Mouse (Mus musculus) hindbrain, embryonic 11.5 days (tissue): ENCODE data around the gene Myo18b. TPM values are rescaled to one million over a fixed set of nuclear protein-coding genes. Genes with fewer than 3 reads are reported as not detected.

Experiments used
- ATAC-seq: fragments of 200-750 bp; cut with Nextera tagmentation; 2 replicates; pipeline ENCODE4 v1.8.0; 2017; ENCODE audit warnings: mild to moderate bottlenecking, moderate TSS enrichment, moderate library complexity; ENCODE audit not compliant: low FRiP score
- DNase-seq: peaks from one replicate; pipeline ENCODE4 v3.0.0-alpha.2; 2015; ENCODE audit warnings: low spot score
- H3K27ac ChIP-seq: fragments of 300-500 bp; sonication (generic); 2 replicates; pipeline ENCODE4 v1.5.1; 2014; ENCODE audit warnings: mild to moderate bottlenecking, low read depth, low read length
- H3K27me3 ChIP-seq: fragments of 300-500 bp; sonication (generic); 2 replicates; pipeline ENCODE4 v1.6.1; 2014; ENCODE audit warnings: mild to moderate bottlenecking, low read length, moderate library complexity, mixed read lengths; ENCODE audit not compliant: control insufficient read depth, insufficient read depth
- H3K36me3 ChIP-seq: fragments of 300-500 bp; sonication (generic); 2 replicates; pipeline ENCODE4 v1.6.1; 2014; ENCODE audit warnings: mild to moderate bottlenecking, low read length, moderate library complexity, mixed read lengths; ENCODE audit not compliant: control insufficient read depth, insufficient read depth
- H3K4me1 ChIP-seq: fragments of 300-500 bp; sonication (generic); replicated peaks from 2 replicates; pipeline ENCODE4 v1.6.1; 2014; ENCODE audit warnings: low read length, mixed read lengths; ENCODE audit not compliant: control insufficient read depth, insufficient read depth
- H3K4me2 ChIP-seq: fragments of 300-500 bp; sonication (generic); replicated peaks from 2 replicates; pipeline ENCODE4 v1.6.1; 2014; ENCODE audit warnings: mild to moderate bottlenecking, low read depth, low read length
- H3K4me3 ChIP-seq: fragments of 300-500 bp; sonication (generic); 2 replicates; pipeline ENCODE4 v1.5.1; 2014; ENCODE audit warnings: low read depth, low read length
- H3K9ac ChIP-seq: fragments of 300-500 bp; sonication (generic); 2 replicates; pipeline ENCODE4 v1.6.1; 2014; ENCODE audit warnings: low read depth, low read length
- H3K9me3 ChIP-seq: fragments of 300-500 bp; sonication (generic); 2 replicates; pipeline ENCODE4 v1.6.1; 2016; ENCODE audit warnings: low read length; ENCODE audit not compliant: control insufficient read depth
- WGBS: fragments of 180-500 bp; shearing (Covaris S2); extraction: QIAGEN DNeasy Blood & Tissue Kit; methylation state at CpG from one replicate; pipeline ENCODE4 v1.1.7; 2014; 5-methylcytosine and 5-hydroxymethylcytosine counted together
- polyA plus RNA-seq: library from polyadenylated mRNA; unstranded; fragments of >200 nt; fragmentation: Nextera tagmentation; extraction: Ambion mirVana; gene quantifications from 2 replicates; pipeline ENCODE4 v1.2.1, GENCODE M21; 2014

Gene Myo18b
- polyA plus RNA-seq, 1 experiment from 2014 or later, result 0.68 TPM

- Histone ChIP-seq H3K27me3 (peaks cover 2% of the 10 kb centered on the region; the same call in 1 of the 2 replicates), H3K9ac (0 out of 2 replicates have a peak overlapping the region, but pooled peaks have one; percentile 23), H3K9me3 (no peaks in the 10 kb centered on the region), H3K27ac (no peak overlapping the region), H3K36me3 (no peaks in the 10 kb centered on the region), H3K4me1 (peaks cover 10% of the 10 kb centered on the region), H3K4me2 (peak overlapping the region; percentile 42), H3K4me3 (peak overlapping the region; percentile 25)
- WGBS, result under 1% methylated on average over 14 of the region's 15 CpGs
- ATAC-seq (peak; percentile 26; the same call in 1 of the 2 replicates), DNase-seq (peak; percentile 45)
Measured at GRCm38 (mm10) chr5:112655986-112656541, 240.1 kb downstream of the Myo18b start.

DNA sequence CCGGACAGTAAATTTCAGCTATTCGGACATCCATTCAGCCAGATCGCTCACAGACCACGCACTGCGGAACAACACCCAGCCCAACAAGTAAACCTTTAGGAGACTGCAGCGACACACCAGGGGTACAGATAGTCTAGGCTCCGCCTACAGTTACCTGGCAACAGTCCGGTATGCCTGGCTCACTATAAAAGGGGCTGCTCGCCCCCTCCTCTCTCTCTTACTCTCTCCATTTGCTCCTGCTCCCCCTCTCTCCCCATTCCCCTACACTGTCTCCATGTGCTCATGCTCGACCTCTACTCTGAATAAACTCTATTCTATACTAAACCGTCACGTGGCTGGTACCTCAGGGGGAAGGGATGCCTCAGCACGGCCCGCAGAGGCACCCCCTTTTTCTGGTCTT is 240.6 kb downstream of the Myo18b start:
- peak overlapping the region; percentile 42 for H3K4me2 ChIP-seq
- ATAC-seq (peak; percentile 77), DNase-seq (peak; percentile 39)
- no peaks in the 10 kb centered on the region for H3K36me3 ChIP-seq
- 0 out of 2 replicates have a peak overlapping the region, but pooled peaks have one; percentile 23 for H3K9ac ChIP-seq
- peaks cover 10% of the 10 kb centered on the region for H3K4me1 ChIP-seq
- peaks cover 2% of the 10 kb centered on the region; the same call in 1 of the 2 replicates for H3K27me3 ChIP-seq
- H3K9me3 ChIP-seq, result no peaks in the 10 kb centered on the region
- WGBS, result 2% methylated on average over 14 of the region's 14 CpGs
- H3K27ac ChIP-seq, result no peak overlapping the region
- H3K4me3 ChIP-seq, result peak overlapping the region; percentile 25

- no peaks in the 10 kb centered on the region for H3K9me3 ChIP-seq
- no peak overlapping the region for H3K9ac ChIP-seq
- H3K4me1 ChIP-seq, result peaks cover 10% of the 10 kb centered on the region
- H3K27ac ChIP-seq, result no peak overlapping the region
- WGBS, result 90% methylated on average over 4 of the region's 4 CpGs
- H3K4me2 ChIP-seq, result no peak overlapping the region
- DNase-seq (no peak), ATAC-seq (no peak)
- peaks cover 2% of the 10 kb centered on the region; the same call in 1 of the 2 replicates for H3K27me3 ChIP-seq
- no peaks in the 10 kb centered on the region for H3K36me3 ChIP-seq
- H3K4me3 ChIP-seq, result no peak overlapping the region
Measured at GRCm38 (mm10) chr5:112652036-112652435, 244.1 kb downstream of the Myo18b start.

DNA sequence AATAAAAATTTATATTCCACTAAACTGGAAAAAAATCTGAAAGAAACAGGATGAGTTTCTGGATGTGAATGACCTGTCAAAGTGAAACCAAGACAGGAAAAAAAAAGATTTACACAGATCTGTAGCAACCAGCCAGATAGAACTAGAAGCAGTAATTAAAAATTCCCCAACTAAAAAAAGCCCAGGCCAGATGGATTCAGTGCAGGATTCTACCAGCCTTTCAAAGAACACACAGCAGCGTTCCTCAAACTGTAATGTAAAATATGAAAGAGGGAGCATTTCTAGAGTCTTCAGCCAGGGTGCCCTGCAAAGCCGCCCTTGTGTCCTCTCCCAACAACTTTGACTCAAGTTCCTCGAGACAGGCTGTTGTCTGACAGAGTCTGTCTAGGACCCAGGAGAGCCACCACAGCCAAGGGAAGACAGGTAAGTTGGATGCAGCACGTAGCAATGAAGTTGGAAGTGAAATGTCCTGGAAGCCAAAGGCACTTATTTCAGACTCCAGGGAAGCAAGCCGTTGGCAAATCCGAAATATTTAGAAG is 246.9 kb downstream of the Myo18b start:
- Histone ChIP-seq H3K9me3 (no peaks in the 10 kb centered on the region), H3K36me3 (no peaks in the 10 kb centered on the region), H3K27me3 (no peaks in the 10 kb centered on the region), H3K4me3 (no peak overlapping the region), H3K4me2 (no peak overlapping the region), H3K4me1 (no peaks in the 10 kb centered on the region), H3K27ac (no peak overlapping the region), H3K9ac (no peak overlapping the region)
- ATAC-seq (no peak), DNase-seq (no peak)
- 88% methylated on average over 6 of the region's 6 CpGs for WGBS

DNA sequence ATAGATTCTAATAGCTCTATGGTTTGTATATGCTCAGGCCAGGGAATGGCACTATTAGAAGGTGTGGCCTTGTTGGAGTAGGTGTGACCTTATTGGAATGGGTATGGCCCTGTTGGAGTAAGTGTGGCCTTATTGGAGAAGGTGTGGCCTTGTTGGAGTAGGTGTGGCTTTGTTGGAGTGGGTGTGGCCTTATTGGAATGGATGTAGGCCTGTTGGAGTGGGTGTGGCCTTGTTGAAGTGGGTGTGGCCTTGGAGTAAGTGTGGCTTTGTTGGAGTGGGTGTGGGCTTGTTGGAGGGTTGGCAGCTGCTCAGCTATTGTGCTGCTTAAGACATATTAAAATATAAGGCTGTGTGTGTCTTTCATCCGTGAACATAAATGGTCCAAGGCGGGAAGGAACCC is 249.3 kb downstream of the Myo18b start:
- Histone ChIP-seq H3K9me3 (no peaks in the 10 kb centered on the region), H3K27ac (no peak overlapping the region), H3K9ac (no peak overlapping the region), H3K36me3 (no peaks in the 10 kb centered on the region), H3K4me3 (no peak overlapping the region), H3K4me2 (no peak overlapping the region), H3K4me1 (no peaks in the 10 kb centered on the region), H3K27me3 (no peaks in the 10 kb centered on the region)
- ATAC-seq, result no peak
- DNase-seq, result no peak
- WGBS, result 76% methylated on average over 2 of the region's 2 CpGs

GRCm38 (mm10) chr5:112645535-112645934 is 250.6 kb downstream of the Myo18b start:
- DNase-seq, result no peak
- no peaks in the 10 kb centered on the region for H3K27me3 ChIP-seq
- H3K4me1 ChIP-seq, result peaks cover 6% of the 10 kb centered on the region; the same call in 1 of the 2 replicates
- H3K36me3 ChIP-seq, result no peaks in the 10 kb centered on the region
- H3K27ac ChIP-seq, result no peak overlapping the region
- no peak overlapping the region for H3K4me2 ChIP-seq
- no peaks in the 10 kb centered on the region for H3K9me3 ChIP-seq
- 96% methylated on average over 2 of the region's 2 CpGs for WGBS
- ATAC-seq, result no peak
- no peak overlapping the region for H3K9ac ChIP-seq
- H3K4me3 ChIP-seq, result no peak overlapping the region

DNA sequence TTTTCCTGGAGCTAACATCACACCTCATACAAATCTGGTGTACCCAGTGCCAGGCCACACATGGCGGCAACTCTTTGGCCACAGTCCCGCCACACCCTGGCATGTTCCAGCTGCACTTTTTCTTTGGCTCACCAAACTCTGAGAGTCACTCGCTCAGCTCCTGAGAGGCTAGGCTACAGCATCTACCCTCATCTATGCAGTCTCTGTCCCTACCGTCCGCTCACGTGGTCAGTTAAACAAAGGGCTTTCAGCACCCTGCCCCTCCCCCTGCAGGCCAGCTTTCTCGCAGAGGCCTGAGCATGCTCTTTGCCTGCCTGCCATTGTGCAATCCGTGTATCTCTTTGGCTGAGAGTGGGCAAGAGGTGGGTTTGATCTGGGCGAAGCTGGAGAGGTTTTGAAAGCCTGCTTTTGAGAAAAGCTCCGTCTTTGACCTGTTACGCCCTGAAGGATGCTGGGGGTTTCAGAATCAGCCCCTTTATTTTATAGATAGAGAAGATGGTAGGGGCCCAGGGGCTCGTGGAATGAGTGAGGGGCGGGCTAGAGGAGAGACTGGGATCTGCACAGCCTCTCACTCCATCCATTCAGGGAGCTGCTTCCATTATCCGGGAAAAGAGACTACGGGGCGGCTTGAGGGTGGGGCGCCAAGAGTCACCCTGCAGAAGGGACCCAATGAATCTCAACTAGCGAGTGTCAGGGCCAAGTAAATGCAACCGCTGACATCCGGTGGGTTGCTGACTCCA is 252.5 kb downstream of the Myo18b start:
- no peak overlapping the region for H3K4me3 ChIP-seq
- no peak overlapping the region for H3K4me2 ChIP-seq

DNA sequence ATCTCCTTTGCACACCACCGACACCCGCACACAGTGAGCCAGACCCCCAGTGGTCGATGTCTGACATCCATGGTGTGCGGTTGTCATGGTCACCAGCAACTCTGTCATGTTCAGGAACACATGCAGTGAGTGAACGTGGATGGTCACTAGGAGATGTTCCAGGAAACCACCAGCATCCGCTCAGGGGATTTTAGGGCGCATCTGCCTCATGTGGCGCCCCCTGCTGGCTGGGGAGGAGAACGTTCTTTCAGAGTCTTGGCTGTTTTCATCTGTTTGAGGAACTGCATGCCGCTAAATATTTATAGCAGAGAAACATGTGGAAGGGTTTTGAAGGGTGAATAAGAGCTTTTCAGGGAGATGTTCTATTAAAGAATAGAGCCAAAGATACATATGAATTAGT is 253.4 kb downstream of the Myo18b start:
- peaks cover 6% of the 10 kb centered on the region; the same call in 1 of the 2 replicates for H3K4me1 ChIP-seq

More for the DNA sequence above, 252.5 kb downstream of the Myo18b start:
- peak overlapping the region; percentile 32 for H3K9ac ChIP-seq
- 35% methylated on average over 20 of the region's 20 CpGs for WGBS
- peak overlapping the region; percentile 81 for H3K27ac ChIP-seq
- ATAC-seq (peak; percentile 90), DNase-seq (peak; percentile 89)
- no peaks in the 10 kb centered on the region for H3K27me3 ChIP-seq
- no peaks in the 10 kb centered on the region for H3K9me3 ChIP-seq
- peaks cover 6% of the 10 kb centered on the region; the same call in 1 of the 2 replicates for H3K4me1 ChIP-seq
- H3K36me3 ChIP-seq, result no peaks in the 10 kb centered on the region

More for the DNA sequence above, 253.4 kb downstream of the Myo18b start:
- ATAC-seq (no peak), DNase-seq (peak; percentile 63)
- no peak overlapping the region for H3K4me3 ChIP-seq
- H3K27me3 ChIP-seq, result no peaks in the 10 kb centered on the region
- H3K4me2 ChIP-seq, result no peak overlapping the region
- H3K9me3 ChIP-seq, result no peaks in the 10 kb centered on the region
- no peaks in the 10 kb centered on the region for H3K36me3 ChIP-seq
- 64% methylated on average over 10 of the region's 10 CpGs for WGBS
- H3K9ac ChIP-seq, result no peak overlapping the region
- H3K27ac ChIP-seq, result no peak overlapping the region
